Mouse (Mus musculus) MEL (cell line): Measurements from ENCODE around the gene Ppm1f. TPM values are rescaled to one million over a fixed set of nuclear protein-coding genes. Genes with fewer than 3 reads are reported as not detected.

Experiments
- DNase-seq: peaks from one replicate; pipeline ENCODE4 v3.0.0; 2011; ENCODE audit warnings: low read depth, low spot score
- H3K27ac ChIP-seq: 2 replicates; pipeline ENCODE4 v1.5.1; 2012; ENCODE audit warnings: low read depth, mild to moderate bottlenecking, control low read depth, low read length, moderate library complexity; ENCODE audit not compliant: control insufficient read depth
- H3K27me3 ChIP-seq, 2 experiments: fragments of 150-350 bp in 1 of 2; sonication (generic) in 1 of 2; 2 replicates each; pipeline ENCODE4 v1.6.1; 2012; ENCODE audit warnings: low read length in 2 of 2, mild to moderate bottlenecking in 2 of 2, improper control_type of control experiment in 1 of 2, moderate library complexity in 1 of 2; ENCODE audit not compliant: insufficient read depth in 2 of 2, control insufficient read depth in 1 of 2
- H3K36me3 ChIP-seq, 2 experiments: 2 replicates each; pipeline ENCODE4 v1.6.1; 2012 to 2014; ENCODE audit warnings: low read length in 2 of 2, improper control_type of control experiment in 1 of 2, inconsistent platforms in 1 of 2, mild to moderate bottlenecking in 1 of 2; ENCODE audit not compliant: insufficient read depth in 2 of 2, control insufficient read depth in 1 of 2
- H3K4me1 ChIP-seq, 2 experiments: fragments of 150-350 bp in 1 of 2; sonication (generic) in 1 of 2; 2 replicates each; pipeline ENCODE4 v1.6.1; 2012; ENCODE audit warnings: low read length in 2 of 2, improper control_type of control experiment in 1 of 2, mild to moderate bottlenecking in 1 of 2; ENCODE audit not compliant: insufficient read depth in 2 of 2, control insufficient read depth in 1 of 2
- H3K4me3 ChIP-seq, 2 experiments: fragments of 150-350 bp in 1 of 2; sonication (generic) in 1 of 2; 2 replicates each; pipeline ENCODE4 v1.5.1; 2012; ENCODE audit warnings: low read depth in 2 of 2, low read length in 2 of 2, mild to moderate bottlenecking in 2 of 2, moderate library complexity in 2 of 2, control low read depth in 1 of 2, improper control_type of control experiment in 1 of 2; ENCODE audit not compliant: control insufficient read depth in 1 of 2, insufficient read depth in 1 of 2
- H3K79me2 ChIP-seq: 2 replicates; pipeline ENCODE4 v1.6.1; 2012; ENCODE audit warnings: mild to moderate bottlenecking, low read length, moderate library complexity; ENCODE audit not compliant: control insufficient read depth, poor library complexity, insufficient read depth
- H3K9ac ChIP-seq: 2 replicates; pipeline ENCODE4 v1.6.1; 2012; ENCODE audit warnings: low read depth, mild to moderate bottlenecking, control low read depth, low read length, moderate library complexity; ENCODE audit not compliant: control insufficient read depth, poor library complexity, severe bottlenecking
- H3K9me3 ChIP-seq: fragments of 150-350 bp; sonication (generic); replicated peaks from 2 replicates; pipeline ENCODE4 v1.6.1; 2012; ENCODE audit warnings: mild to moderate bottlenecking, low read length, improper control_type of control experiment, moderate library complexity; ENCODE audit not compliant: insufficient read depth
- BHLHE40 ChIP-seq: IDR thresholded peaks from 2 replicates; pipeline ENCODE4 v1.6.1; 2012; ENCODE audit warnings: low read depth, mild to moderate bottlenecking, inconsistent platforms, low read length, improper control_type of control experiment, borderline replicate concordance
- ELF1 ChIP-seq: IDR thresholded peaks from 2 replicates; pipeline ENCODE4 v1.6.1; 2014; ENCODE audit warnings: low read depth, mild to moderate bottlenecking, inconsistent platforms, low read length, improper control_type of control experiment, moderate library complexity
- EP300 ChIP-seq, 2 experiments: IDR thresholded peaks; 2 replicates each; pipeline ENCODE4 v1.6.1; 2011; ENCODE audit warnings: improper control_type of control experiment in 2 of 2, low read length in 2 of 2, low read depth in 1 of 2, mild to moderate bottlenecking in 1 of 2
- ETS1 ChIP-seq: IDR thresholded peaks from 2 replicates; pipeline ENCODE4 v1.6.1; 2012; ENCODE audit warnings: low read depth, mild to moderate bottlenecking, inconsistent platforms, low read length, improper control_type of control experiment, moderate library complexity
- GABPA ChIP-seq: IDR thresholded peaks from 2 replicates; pipeline ENCODE4 v1.6.1; 2012; ENCODE audit warnings: low read depth, mild to moderate bottlenecking, inconsistent platforms, low read length, improper control_type of control experiment, moderate library complexity
- GATA1 ChIP-seq: IDR thresholded peaks from 2 replicates; pipeline ENCODE4 v1.6.1; 2011; ENCODE audit warnings: low read depth, low read length, improper control_type of control experiment
- KAT2A ChIP-seq: conservative IDR thresholded peaks from 2 replicates; pipeline ENCODE4 v1.6.1; 2012; ENCODE audit warnings: low read depth, low read length, improper control_type of control experiment, inconsistent platforms
- MYB ChIP-seq: IDR thresholded peaks from 2 replicates; pipeline ENCODE4 v1.6.1; 2011; ENCODE audit warnings: mild to moderate bottlenecking, low read depth, low read length, improper control_type of control experiment
- POLR2AphosphoS5 ChIP-seq: IDR thresholded peaks from 2 replicates; pipeline ENCODE4 v1.6.1; 2012; ENCODE audit warnings: low read depth, borderline replicate concordance, mild to moderate bottlenecking, inconsistent platforms, low read length, moderate library complexity, mixed read lengths
- RAD21 ChIP-seq: IDR thresholded peaks from 2 replicates; pipeline ENCODE4 v1.6.1; 2011; ENCODE audit warnings: mild to moderate bottlenecking, low read depth, low read length, improper control_type of control experiment
- RCOR1 ChIP-seq: IDR thresholded peaks from 2 replicates; pipeline ENCODE4 v1.6.1; 2012; ENCODE audit warnings: low read depth, mild to moderate bottlenecking, inconsistent platforms, low read length, improper control_type of control experiment
- SIN3A ChIP-seq: IDR thresholded peaks from 2 replicates; pipeline ENCODE4 v1.6.1; 2012; ENCODE audit warnings: low read length, improper control_type of control experiment, inconsistent platforms
- SMC3 ChIP-seq: IDR thresholded peaks from 2 replicates; pipeline ENCODE4 v1.6.1; 2011; ENCODE audit warnings: low read depth, low read length, improper control_type of control experiment
- TAL1 ChIP-seq: IDR thresholded peaks from 2 replicates; pipeline ENCODE4 v1.6.1; 2012; ENCODE audit warnings: mild to moderate bottlenecking, inconsistent platforms, low read length, moderate library complexity, mixed read lengths
- TCF12 ChIP-seq: IDR thresholded peaks from 2 replicates; pipeline ENCODE4 v1.6.1; 2014; ENCODE audit warnings: low read depth, mild to moderate bottlenecking, inconsistent platforms, low read length, improper control_type of control experiment, moderate library complexity
- USF2 ChIP-seq, 2 experiments: IDR thresholded peaks; 2 replicates each; pipeline ENCODE4 v1.6.1; 2011 to 2012; ENCODE audit warnings: improper control_type of control experiment in 2 of 2, low read length in 2 of 2, borderline replicate concordance in 1 of 2, inconsistent platforms in 1 of 2, low read depth in 1 of 2, mild to moderate bottlenecking in 1 of 2; ENCODE audit not compliant: insufficient read depth in 1 of 2
- ZC3H11A ChIP-seq: IDR thresholded peaks from 2 replicates; pipeline ENCODE4 v1.6.1; 2012; ENCODE audit warnings: low read depth, mild to moderate bottlenecking, inconsistent platforms, low read length, improper control_type of control experiment
- ZKSCAN1 ChIP-seq: IDR thresholded peaks from 2 replicates; pipeline ENCODE4 v1.6.1; 2012; ENCODE audit warnings: low read depth, mild to moderate bottlenecking, inconsistent platforms, low read length, improper control_type of control experiment, moderate library complexity
- ZNF384 ChIP-seq: IDR thresholded peaks from 2 replicates; pipeline ENCODE4 v1.6.1; 2012; ENCODE audit warnings: low read depth, mild to moderate bottlenecking, inconsistent platforms, low read length, improper control_type of control experiment
- polyA plus RNA-seq, 2 experiments: library from polyadenylated mRNA; stranded (reverse) in 1 of 2; unstranded in 1 of 2; fragments of >175 nt in 1 of 2; fragments of >200 nt in 1 of 2; gene quantifications; 2 replicates each; pipeline versions ENCODE4 v1.2.1 to v1.2.4; 2012; ENCODE audit warnings: low replicate concordance in 2 of 2, low read depth in 1 of 2; ENCODE audit not compliant: insufficient read length in 2 of 2, insufficient read depth in 1 of 2, missing spikeins in 1 of 2
- total RNA-seq: library from RNA; depleted of rRNA; stranded (reverse); fragments of 300-350 nt; gene quantifications from 2 replicates; pipeline ENCODE4 v1.2.3, GENCODE M21; 2012

Ppm1f gene
- total and polyA plus RNA-seq, 3 experiments, result 28.3 to 30.6 TPM; not detected in 1

DNA sequence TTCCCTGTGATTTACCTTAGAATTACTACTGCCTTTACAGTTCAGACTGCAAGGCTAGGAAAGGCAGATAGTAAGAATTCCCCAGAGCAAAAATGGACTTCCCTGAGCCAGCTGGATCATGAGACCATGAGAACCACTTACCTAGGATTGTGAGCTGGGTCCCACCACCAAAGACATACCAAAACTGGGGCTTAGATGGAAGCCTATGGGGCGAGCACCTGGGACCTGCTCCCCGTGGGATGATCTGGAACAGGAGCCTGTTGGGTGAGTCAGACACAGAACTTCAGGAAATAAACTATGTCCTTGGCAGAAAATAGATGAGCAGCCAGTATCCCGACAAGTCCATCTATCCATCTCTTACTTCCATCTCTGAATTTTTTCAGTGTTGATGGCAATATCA is 34.0 kb upstream of the Ppm1f start:
- H3K27ac ChIP-seq, result no peak overlapping the region
- peaks cover 2 to 17% of the 10 kb centered on the region in 2 experiments; a peak in 3 of 4 replicates for H3K4me1 ChIP-seq
- H3K79me2 ChIP-seq, result no peaks in the 10 kb centered on the region
- no peak for DNase-seq
- no peak overlapping the region for H3K9ac ChIP-seq
- H3K4me3 ChIP-seq, result no peak overlapping the region
- H3K27me3 ChIP-seq, result peaks cover 0 to 1% of the 10 kb centered on the region in 2 experiments; a peak in 1 of 4 replicates
- peaks cover 0 to 23% of the 10 kb centered on the region in 2 experiments; a peak in 2 of 4 replicates for H3K36me3 ChIP-seq
- no peaks in the 10 kb centered on the region for H3K9me3 ChIP-seq
- TF ChIP-seq KAT2A (no peak), RCOR1 (no peak), SIN3A (no peak), GABPA (no peak)

DNA sequence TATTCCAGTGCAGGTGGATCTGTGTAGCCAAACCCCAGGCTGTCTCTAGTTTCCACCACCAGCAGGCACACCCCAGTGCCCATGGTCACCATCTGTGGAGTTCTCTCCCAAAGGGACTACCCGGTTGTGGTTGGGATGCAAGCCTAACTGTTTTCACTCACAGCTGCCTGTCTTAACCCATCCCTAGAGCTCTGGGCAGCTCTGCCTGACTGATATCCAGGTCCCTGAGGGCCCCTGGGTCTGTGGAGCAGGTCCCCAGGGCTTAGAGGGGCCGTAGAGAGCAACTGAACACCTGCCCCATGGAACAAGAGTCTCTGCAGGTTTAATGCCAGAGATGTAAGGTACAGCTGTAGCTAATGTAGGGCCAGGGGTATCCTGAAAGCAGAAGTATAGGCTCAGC is 32.3 kb upstream of the Ppm1f start, which contains the start of gene Igll1:
TSS of gene Igll1 (minus strand) at position 8 of the 400 bp plus-strand sequence.
- Histone ChIP-seq H3K9me3 (no peaks in the 10 kb centered on the region), H3K27me3 (peaks cover 0 to 1% of the 10 kb centered on the region in 2 experiments; a peak in 1 of 4 replicates), H3K4me1 (peaks cover 2 to 17% of the 10 kb centered on the region in 2 experiments; a peak in 3 of 4 replicates), H3K9ac (no peak within 1 kb of the TSS), H3K27ac (peak within 1 kb of the TSS; percentile 23; the same call in 1 of the 2 replicates), H3K36me3 (peaks cover 0 to 23% of the 10 kb centered on the region in 2 experiments; a peak in 2 of 4 replicates), H3K79me2 (no peaks in the 10 kb centered on the region), H3K4me3 (no peak within 1 kb of the TSS)
- DNase-seq, result no peak
- TF ChIP-seq USF2 (IDR thresholded peaks at IDR 0.05; ENCODE audit: borderline replicate concordance in 1 of 2, insufficient read depth in 1 of 2, low read depth in 1 of 2, low read length in 2 of 2) (no peak), TCF12 (no peak), ELF1 (no peak), RAD21 (no peak), POLR2AphosphoS5 (no peak), SMC3 (no peak), EP300 (IDR thresholded peaks at IDR 0.05; ENCODE audit: low read depth in 1 of 2, low read length in 2 of 2) (no peak)

DNA sequence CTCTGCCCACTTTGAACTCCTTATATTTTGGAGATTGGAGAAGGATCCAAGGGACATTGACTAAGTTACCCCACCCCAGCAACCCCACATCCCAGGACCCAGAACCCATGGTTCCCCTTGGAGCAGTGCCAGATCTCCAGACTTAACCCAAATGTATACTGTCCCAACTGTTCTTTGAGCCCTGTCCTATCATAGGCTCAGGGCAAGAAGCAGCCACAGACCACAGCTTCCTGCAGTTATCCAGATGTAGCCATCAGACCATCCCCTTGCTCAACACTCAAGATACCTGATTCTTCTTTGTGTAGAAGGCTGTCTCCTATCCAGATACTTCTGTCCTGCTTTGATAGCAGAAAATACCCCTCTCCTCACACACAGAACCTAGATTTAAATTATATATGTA is 31.1 kb upstream of the Ppm1f start:
- TF ChIP-seq POLR2AphosphoS5 (no peak), ZKSCAN1 (no peak), EP300 (IDR thresholded peaks at IDR 0.05; ENCODE audit: low read depth in 1 of 2, low read length in 2 of 2) (peak; percentile 63 to 73), ETS1 (no peak), RCOR1 (peak; percentile 51), GATA1 (peak; percentile 56; the same call in 1 of the 2 replicates), MYB (peak; percentile 64), TCF12 (peak; percentile 52; the same call in 1 of the 2 replicates), ZNF384 (no peak), BHLHE40 (no peak), TAL1 (peak; percentile 56), ZC3H11A (no peak)
- Histone ChIP-seq H3K4me3 (no peak overlapping the region), H3K79me2 (no peaks in the 10 kb centered on the region), H3K9me3 (no peaks in the 10 kb centered on the region), H3K4me1 (peaks cover 2 to 17% of the 10 kb centered on the region in 2 experiments; a peak in 3 of 4 replicates), H3K9ac (no peak overlapping the region), H3K36me3 (peaks cover 0 to 26% of the 10 kb centered on the region in 2 experiments; a peak in 2 of 4 replicates), H3K27ac (peak overlapping the region; percentile 23; the same call in 1 of the 2 replicates), H3K27me3 (no peaks in the 10 kb centered on the region)
- DNase-seq, result peak; percentile 77
